Mouse (Mus musculus) neural tube, embryonic 12.5 days (tissue): Measurements from ENCODE around the gene 4930402H24Rik. TPM values are rescaled to one million over a fixed set of nuclear protein-coding genes. Genes with fewer than 3 reads are reported as not detected.

ENCODE experiments used
- ATAC-seq: fragments of 200-750 bp; cut with Nextera tagmentation; 2 replicates; pipeline ENCODE4 v1.8.0; 2017; ENCODE audit warnings: low read depth, mild to moderate bottlenecking, moderate TSS enrichment, moderate library complexity; ENCODE audit not compliant: low FRiP score
- H3K27ac ChIP-seq: fragments of 300-500 bp; sonication (generic); 2 replicates; pipeline ENCODE4 v1.5.1; 2016
- H3K27me3 ChIP-seq: fragments of 300-500 bp; sonication (generic); replicated peaks from 2 replicates; pipeline ENCODE4 v1.6.1; 2016; ENCODE audit warnings: mild to moderate bottlenecking
- H3K36me3 ChIP-seq: fragments of 300-500 bp; sonication (generic); 2 replicates; pipeline ENCODE4 v1.6.1; 2016; ENCODE audit warnings: mild to moderate bottlenecking
- H3K4me1 ChIP-seq: fragments of 300-500 bp; sonication (generic); 2 replicates; pipeline ENCODE4 v1.6.1; 2016
- H3K4me2 ChIP-seq: fragments of 300-500 bp; sonication (generic); replicated peaks from 2 replicates; pipeline ENCODE4 v1.6.1; 2016; ENCODE audit warnings: mild to moderate bottlenecking
- H3K4me3 ChIP-seq: fragments of 300-500 bp; sonication (generic); 2 replicates; pipeline ENCODE4 v1.5.1; 2016
- H3K9ac ChIP-seq: fragments of 300-500 bp; sonication (generic); 2 replicates; pipeline ENCODE4 v1.6.1; 2016; ENCODE audit warnings: mild to moderate bottlenecking
- H3K9me3 ChIP-seq: fragments of 300-500 bp; sonication (generic); 2 replicates; pipeline ENCODE4 v1.6.1; 2016; ENCODE audit warnings: mild to moderate bottlenecking
- WGBS: fragments of 180-500 bp; shearing (Covaris S2); methylation state at CpG from one replicate; pipeline ENCODE4 v1.1.7; 2016; 5-methylcytosine and 5-hydroxymethylcytosine counted together
- polyA plus RNA-seq: library from polyadenylated mRNA; unstranded; fragments of >200 nt; fragmentation: Nextera tagmentation; extraction: Ambion mirVana; gene quantifications from 2 replicates; pipeline ENCODE4 v1.2.1, GENCODE M21; 2016

The 4930402H24Rik gene
- 86.6 and 95.0 TPM in 2 replicates for polyA plus RNA-seq

- Histone ChIP-seq H3K4me1 (peaks cover 19% of the 10 kb centered on the region), H3K27me3 (no peaks in the 10 kb centered on the region), H3K9ac (peak within 1 kb of the TSS; percentile 96), H3K4me3 (peak within 1 kb of the TSS; percentile 100), H3K9me3 (no peaks in the 10 kb centered on the region), H3K36me3 (no peaks in the 10 kb centered on the region), H3K4me2 (peak within 1 kb of the TSS; percentile 95), H3K27ac (peak within 1 kb of the TSS; percentile 68)
- 5% methylated on average over 49 of the region's 50 CpGs for WGBS
- peak; percentile 97 for ATAC-seq
These were observed at the start of gene 4930402H24Rik, which contains the start of gene Atrn for GRCm38 (mm10) chr2:130905751-130906583. 4930402H24Rik (minus strand) TSS chr2:130906406. Atrn (plus strand) TSS chr2:130906495.

- Histone ChIP-seq H3K9ac (no peak overlapping the region), H3K4me1 (peaks cover 5% of the 10 kb centered on the region; the same call in 1 of the 2 replicates), H3K4me2 (no peak overlapping the region), H3K27ac (no peak overlapping the region), H3K4me3 (no peak overlapping the region), H3K9me3 (no peaks in the 10 kb centered on the region), H3K36me3 (0 out of 2 replicates have a peak, but pooled peaks cover 4% of the 10 kb centered on the region), H3K27me3 (no peaks in the 10 kb centered on the region)
- WGBS: 0% methylated on average over 1 of the region's 1 CpGs
- ATAC-seq: peak; percentile 66; the same call in 1 of the 2 replicates
These were observed 44.3 kb upstream of the 4930402H24Rik start for GRCm38 (mm10) chr2:130950548-130950947.

- Histone ChIP-seq H3K9ac (no peak overlapping the region), H3K27me3 (no peaks in the 10 kb centered on the region), H3K4me1 (peaks cover 5% of the 10 kb centered on the region; the same call in 1 of the 2 replicates), H3K4me3 (no peak overlapping the region), H3K36me3 (0 out of 2 replicates have a peak, but pooled peaks cover 4% of the 10 kb centered on the region), H3K9me3 (no peaks in the 10 kb centered on the region), H3K4me2 (no peak overlapping the region), H3K27ac (no peak overlapping the region)
- WGBS: 84% methylated on average over 2 of the region's 2 CpGs
- no peak for ATAC-seq
These were observed 43.6 kb upstream of the 4930402H24Rik start for GRCm38 (mm10) chr2:130949781-130950180.

DNA sequence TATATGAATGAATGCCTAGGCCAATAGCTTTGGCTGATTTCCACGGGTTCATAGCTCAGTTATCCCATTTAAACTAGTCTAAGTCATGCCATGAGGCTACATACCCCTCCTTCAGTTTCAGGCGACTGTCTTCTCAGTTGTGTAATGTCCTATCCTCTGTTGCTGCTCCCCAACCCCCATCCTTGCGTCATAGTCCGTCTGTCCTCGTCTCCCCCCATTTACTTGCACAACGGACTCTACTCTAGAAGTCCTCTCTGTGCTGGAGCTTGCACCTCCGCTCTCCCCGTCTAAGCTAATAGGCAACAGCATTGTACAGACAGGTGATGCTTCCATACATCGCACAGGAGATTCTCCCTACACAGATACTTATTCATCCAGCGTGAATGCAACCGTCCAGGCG lies 26.7 kb upstream of the 4930402H24Rik start:
- WGBS: 91% methylated on average over 12 of the region's 12 CpGs

DNA sequence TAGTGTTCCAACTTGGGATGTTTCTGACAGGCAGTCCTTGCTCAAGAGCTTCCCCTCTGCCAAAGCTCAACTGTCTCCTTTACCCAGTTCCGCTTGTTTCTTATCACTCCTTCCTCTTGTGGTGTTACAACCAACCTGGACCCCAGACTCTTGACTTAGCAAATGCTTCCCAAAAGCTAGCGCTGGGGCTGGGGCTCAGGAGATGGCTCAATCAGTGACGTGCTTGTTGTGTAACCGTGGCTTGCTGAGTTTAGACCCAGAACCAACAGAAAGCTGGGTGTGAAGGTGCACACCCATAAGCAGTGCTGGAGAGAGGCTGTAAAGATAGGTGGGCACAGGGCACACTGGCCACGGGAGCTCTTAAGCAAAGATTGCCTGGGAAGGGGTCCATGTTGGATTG lies 23.8 kb upstream of the 4930402H24Rik start:
- H3K4me2 ChIP-seq: no peak overlapping the region
- H3K27me3 ChIP-seq: no peaks in the 10 kb centered on the region
- no peak overlapping the region for H3K9ac ChIP-seq
- no peak for ATAC-seq
- no peak overlapping the region for H3K27ac ChIP-seq
- WGBS: 91% methylated on average over 5 of the region's 5 CpGs
- H3K4me1 ChIP-seq: no peaks in the 10 kb centered on the region
- no peaks in the 10 kb centered on the region for H3K9me3 ChIP-seq
- H3K4me3 ChIP-seq: no peak overlapping the region
- no peaks in the 10 kb centered on the region for H3K36me3 ChIP-seq

More for the DNA sequence above, 26.7 kb upstream of the 4930402H24Rik start:
- Histone ChIP-seq H3K27ac (no peak overlapping the region), H3K27me3 (no peaks in the 10 kb centered on the region), H3K4me1 (no peaks in the 10 kb centered on the region), H3K4me3 (no peak overlapping the region), H3K9ac (no peak overlapping the region), H3K4me2 (no peak overlapping the region), H3K36me3 (no peaks in the 10 kb centered on the region), H3K9me3 (no peaks in the 10 kb centered on the region)
- no peak for ATAC-seq

DNA sequence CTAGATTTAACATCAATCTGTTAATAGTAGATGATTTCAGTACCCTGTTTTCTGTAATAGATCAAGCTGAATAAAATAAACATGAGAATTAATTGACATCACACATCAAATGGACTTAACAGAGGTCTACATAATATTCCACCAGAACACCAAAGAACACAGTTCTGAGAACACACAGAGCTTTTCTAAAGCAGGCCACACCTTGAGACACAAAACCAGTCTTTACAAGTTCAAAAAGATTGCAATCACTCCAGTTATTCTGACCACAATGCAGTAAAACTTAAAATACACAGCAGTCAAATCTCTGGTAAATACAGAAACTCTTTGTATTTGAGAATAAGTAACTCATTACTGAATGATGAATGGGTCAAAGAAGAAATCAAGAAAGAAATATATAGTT lies 22.3 kb upstream of the 4930402H24Rik start:
- Histone ChIP-seq H3K9me3 (no peaks in the 10 kb centered on the region), H3K4me2 (no peak overlapping the region), H3K9ac (no peak overlapping the region), H3K36me3 (no peaks in the 10 kb centered on the region), H3K4me3 (no peak overlapping the region), H3K4me1 (no peaks in the 10 kb centered on the region), H3K27ac (no peak overlapping the region), H3K27me3 (no peaks in the 10 kb centered on the region)
- no peak for ATAC-seq

- ATAC-seq: no peak
- H3K27ac ChIP-seq: no peak overlapping the region
- 94% methylated on average over 4 of the region's 4 CpGs for WGBS
These were observed 21.8 kb upstream of the 4930402H24Rik start for GRCm38 (mm10) chr2:130928031-130928430.

GRCm38 (mm10) chr2:130924950-130925349 lies 18.7 kb upstream of the 4930402H24Rik start:
- Histone ChIP-seq H3K36me3 (no peaks in the 10 kb centered on the region), H3K27me3 (no peaks in the 10 kb centered on the region), H3K4me2 (no peak overlapping the region), H3K27ac (no peak overlapping the region), H3K4me1 (no peaks in the 10 kb centered on the region), H3K9ac (no peak overlapping the region), H3K4me3 (no peak overlapping the region), H3K9me3 (no peaks in the 10 kb centered on the region)
- ATAC-seq: no peak
- 84% methylated on average over 2 of the region's 2 CpGs for WGBS

More at GRCm38 (mm10) chr2:130928031-130928430, 21.8 kb upstream of the 4930402H24Rik start:
- Histone ChIP-seq H3K27me3 (no peaks in the 10 kb centered on the region), H3K36me3 (no peaks in the 10 kb centered on the region), H3K4me3 (no peak overlapping the region), H3K4me1 (no peaks in the 10 kb centered on the region), H3K4me2 (no peak overlapping the region), H3K9ac (no peak overlapping the region), H3K9me3 (no peaks in the 10 kb centered on the region)

DNA sequence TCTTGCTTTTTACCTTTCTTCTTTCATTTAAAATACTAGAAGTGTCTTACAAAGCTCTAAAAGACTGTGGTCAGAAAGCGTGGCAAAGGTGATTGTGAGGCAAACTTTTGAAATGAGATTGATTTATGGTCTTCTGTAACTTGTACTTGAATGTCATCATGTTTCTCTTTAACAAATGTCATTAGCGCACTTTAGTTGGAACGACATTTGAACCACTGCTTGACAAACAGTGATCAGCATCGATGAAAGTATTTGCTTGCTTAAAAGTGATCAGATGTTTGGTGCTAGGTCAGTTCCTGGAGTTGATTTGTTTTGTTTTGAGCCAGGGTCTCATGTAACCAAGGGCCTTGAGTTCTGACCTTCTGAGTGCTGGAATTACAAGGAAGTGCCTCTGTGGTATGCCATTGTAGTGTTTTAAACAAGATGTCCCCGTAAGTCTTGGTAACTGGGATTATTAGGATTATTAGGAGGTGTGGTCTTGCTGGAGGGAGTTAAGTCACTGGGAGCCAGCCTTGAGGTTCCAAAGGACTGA lies 12.9 kb upstream of the 4930402H24Rik start:
- Histone ChIP-seq H3K27me3 (no peaks in the 10 kb centered on the region), H3K9me3 (no peaks in the 10 kb centered on the region), H3K4me2 (no peak overlapping the region), H3K4me3 (no peak overlapping the region), H3K9ac (no peak overlapping the region), H3K27ac (no peak overlapping the region), H3K36me3 (no peaks in the 10 kb centered on the region), H3K4me1 (peaks cover 6% of the 10 kb centered on the region; the same call in 1 of the 2 replicates)
- 62% methylated on average over 5 of the region's 5 CpGs for WGBS
- ATAC-seq: no peak

- no peak overlapping the region for H3K4me2 ChIP-seq
- no peak for ATAC-seq
- WGBS: 84% methylated on average over 1 of the region's 1 CpGs
These were observed 11.5 kb upstream of the 4930402H24Rik start for GRCm38 (mm10) chr2:130917686-130918085.

DNA sequence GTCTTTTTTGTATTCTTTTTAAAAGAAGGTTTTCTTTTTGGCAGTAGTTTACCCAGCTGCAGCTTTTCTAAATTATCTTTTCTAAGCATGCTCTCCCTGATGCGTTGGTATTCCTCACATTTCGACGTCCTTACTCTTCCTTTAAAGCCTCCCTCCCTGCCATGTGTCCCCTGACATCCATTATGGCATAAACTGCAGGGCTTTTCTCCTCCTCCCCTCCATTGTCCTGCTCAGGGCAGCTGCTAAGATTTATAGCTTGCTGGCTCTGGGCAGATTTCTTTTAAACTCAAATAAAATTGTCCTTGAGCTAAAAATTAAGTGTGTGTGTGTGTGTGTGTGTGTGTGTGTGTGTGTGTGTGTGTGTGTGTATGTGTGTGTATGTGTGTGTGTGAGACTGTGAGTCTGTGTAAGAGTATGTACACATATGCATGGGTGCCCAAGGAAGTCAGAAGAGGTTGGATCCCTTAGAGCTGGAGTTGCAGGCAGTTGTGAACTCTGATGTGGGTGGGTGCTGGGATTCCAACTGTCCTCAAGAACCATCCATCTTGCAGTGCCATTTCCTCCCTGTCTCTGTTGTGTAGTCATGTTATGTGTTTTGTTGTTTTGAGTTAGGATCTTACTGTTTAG lies 10.4 kb upstream of the 4930402H24Rik start:
- Histone ChIP-seq H3K9ac (no peak overlapping the region), H3K27me3 (no peaks in the 10 kb centered on the region), H3K27ac (no peak overlapping the region), H3K9me3 (no peaks in the 10 kb centered on the region), H3K36me3 (no peaks in the 10 kb centered on the region), H3K4me1 (peaks cover 6% of the 10 kb centered on the region; the same call in 1 of the 2 replicates), H3K4me2 (no peak overlapping the region), H3K4me3 (no peak overlapping the region)
- peak; percentile 56; the same call in 1 of the 2 replicates for ATAC-seq
- WGBS: 13% methylated on average over 3 of the region's 3 CpGs

More at GRCm38 (mm10) chr2:130917686-130918085, 11.5 kb upstream of the 4930402H24Rik start:
- peaks cover 6% of the 10 kb centered on the region; the same call in 1 of the 2 replicates for H3K4me1 ChIP-seq
- H3K27ac ChIP-seq: no peak overlapping the region
- H3K9me3 ChIP-seq: no peaks in the 10 kb centered on the region
- no peak overlapping the region for H3K4me3 ChIP-seq
- H3K36me3 ChIP-seq: no peaks in the 10 kb centered on the region
- H3K9ac ChIP-seq: no peak overlapping the region
- no peaks in the 10 kb centered on the region for H3K27me3 ChIP-seq

DNA sequence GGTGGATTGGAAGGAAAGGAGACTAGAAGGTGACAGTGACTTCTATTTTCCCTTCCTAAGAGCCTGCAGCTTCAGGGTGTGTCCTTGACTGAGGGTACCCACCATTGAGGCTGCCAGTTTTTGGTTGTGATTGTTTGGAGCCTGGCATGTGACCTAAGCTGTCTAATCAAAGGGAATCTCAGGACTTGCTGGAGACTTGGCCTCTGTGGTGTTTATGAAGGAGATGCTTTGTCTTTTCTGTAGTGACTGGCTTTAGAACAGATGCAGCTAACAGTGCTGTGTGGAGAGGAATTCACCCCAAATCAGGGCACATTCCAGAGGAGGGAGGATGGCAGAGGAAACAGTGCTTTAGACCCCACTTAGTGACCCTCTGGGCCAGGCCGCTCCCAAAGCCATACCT lies 8.7 kb upstream of the 4930402H24Rik start:
- Histone ChIP-seq H3K27me3 (no peaks in the 10 kb centered on the region), H3K27ac (no peak overlapping the region), H3K4me2 (no peak overlapping the region), H3K9me3 (no peaks in the 10 kb centered on the region), H3K36me3 (no peaks in the 10 kb centered on the region), H3K4me1 (peaks cover 6% of the 10 kb centered on the region; the same call in 1 of the 2 replicates), H3K4me3 (no peak overlapping the region), H3K9ac (no peak overlapping the region)
- WGBS: 76% methylated on average over 1 of the region's 1 CpGs
- no peak for ATAC-seq
